Mouse (Mus musculus) bone marrow macrophage, adult 2 months (primary cell): ENCODE results near the gene Atg16l1.

Experiments used
- CTCF ChIP-seq: IDR thresholded peaks from 2 replicates; pipeline ENCODE4 v1.5.1; 2012; ENCODE audit warnings: low read depth, mild to moderate bottlenecking, low read length, moderate library complexity
- POLR2A ChIP-seq: IDR thresholded peaks from 2 replicates; pipeline ENCODE4 v1.6.1; 2012; ENCODE audit warnings: mild to moderate bottlenecking, low read depth, low read length, borderline replicate concordance

DNA sequence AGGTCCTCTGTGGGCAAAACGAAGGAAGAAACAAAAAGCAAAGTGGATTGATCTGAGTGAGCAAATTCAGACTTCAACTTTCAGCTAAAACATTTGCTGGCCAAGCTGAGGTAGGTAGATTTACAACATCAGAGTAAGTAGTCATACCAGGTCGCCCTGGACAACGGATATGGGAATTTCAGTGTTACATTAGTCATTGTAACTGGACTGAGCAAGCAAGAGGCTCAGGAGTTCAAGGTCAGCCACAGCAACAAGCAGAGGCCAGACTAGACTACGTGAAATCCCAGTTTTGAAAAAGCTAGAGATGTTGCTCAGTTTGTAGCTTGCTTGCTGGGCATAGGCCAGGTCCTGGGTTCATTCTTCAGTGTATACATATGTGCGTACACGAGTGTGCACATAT, 70.3 kb downstream of the Atg16l1 start:
- TF ChIP-seq POLR2A (no peak), CTCF (no peak)
